Mouse (Mus musculus): Measurements from ENCODE around the gene Prmt1.

DNA sequence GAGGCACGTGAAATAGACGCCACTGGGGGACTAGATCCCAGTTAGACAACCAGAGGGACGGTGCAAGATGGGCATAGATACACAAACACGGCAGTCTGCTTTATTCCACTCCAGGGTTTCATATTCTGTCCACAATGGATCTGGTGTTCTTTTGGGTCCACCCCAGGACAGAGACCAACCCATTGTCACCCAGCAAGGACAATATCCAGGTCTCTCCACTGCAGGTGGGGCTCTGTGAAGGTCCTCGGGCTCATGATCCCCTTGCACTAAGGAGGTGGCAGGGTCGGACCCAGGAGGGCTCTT is 11.3 kb downstream of the Prmt1 start:
- TF ChIP-seq POLR2A (IDR thresholded peaks at IDR 0.05; ENCODE audit: borderline replicate concordance, extremely low read depth, insufficient read depth, insufficient read length, poor library complexity, severe bottlenecking) (no peak), CTCF (IDR thresholded peaks at IDR 0.05; ENCODE audit: borderline replicate concordance, extremely low read depth, insufficient read depth, insufficient read length) (no peak)
